ENCODE assay signal across 7 mouse cellular contexts in the genomic region with DNA sequence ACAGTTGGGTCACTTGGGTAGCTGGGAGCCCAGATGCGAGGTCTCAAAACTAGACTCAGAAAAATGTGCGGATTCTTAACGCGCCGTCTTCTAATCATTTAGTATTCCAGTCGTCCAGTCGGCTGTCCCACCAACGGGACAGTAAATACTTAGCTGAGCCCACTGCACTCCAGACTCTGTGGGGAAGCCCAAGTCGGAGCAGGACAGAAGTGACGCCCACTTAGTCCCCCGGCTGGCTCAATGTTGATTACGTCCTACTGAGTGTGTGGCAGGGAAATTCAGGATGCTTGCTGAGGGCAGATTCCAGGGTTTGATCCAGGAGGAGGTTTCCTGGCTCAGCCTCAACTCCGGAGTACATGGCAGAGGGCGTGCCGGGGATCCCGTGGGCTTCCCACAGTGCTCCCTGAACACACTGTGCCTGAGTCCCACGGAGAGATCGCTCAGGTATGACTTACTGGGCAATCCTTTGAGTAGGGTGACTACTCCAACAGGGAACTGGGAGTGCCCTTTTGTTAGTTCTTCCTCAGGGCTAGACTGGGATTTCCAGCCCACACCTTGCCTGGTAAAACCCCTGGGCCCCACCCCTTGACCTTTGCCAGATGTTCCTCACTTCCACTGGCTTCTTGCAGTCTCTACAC. TPM values are rescaled to one million over a fixed set of nuclear protein-coding genes. Genes with fewer than 3 reads are reported as not detected.
DNase-seq lines count a peak whose midpoint lies in the region; ATAC-seq and TF ChIP-seq lines count a peak whose summit lies in the region.

No protein-coding gene starts in this region.

- peak overlapping the region; percentile 84 for H3K4me2 ChIP-seq in forebrain, embryonic 14.5 days (ENCODE audit: low read length)
- peak overlapping the region; percentile 72 for H3K4me2 ChIP-seq in liver, embryonic 11.5 days
- H3K4me2 ChIP-seq in neural tube, embryonic 13.5 days, result peak overlapping the region; percentile 86

- 0 out of 2 replicates have a peak, but pooled peaks cover 2% of the 10 kb centered on the region for H3K4me1 ChIP-seq in forebrain, embryonic 14.5 days (ENCODE audit: control insufficient read depth, insufficient read depth, low read length)
- no peaks in the 10 kb centered on the region; the same call in 1 of the 2 replicates for H3K4me1 ChIP-seq in liver, embryonic 11.5 days (replicated peaks; ENCODE audit: control insufficient read depth, insufficient read depth, low read length)
- H3K4me1 ChIP-seq in neural tube, embryonic 13.5 days (replicated peaks), result peaks cover 16% of the 10 kb centered on the region

- H3K4me3 ChIP-seq in C2C12 (ENCODE audit: insufficient read depth, poor library complexity, severe bottlenecking), result peak overlapping the region; percentile 30
- H3K4me3 ChIP-seq in forebrain, embryonic 14.5 days (ENCODE audit: low read depth, low read length), result peak overlapping the region; percentile 44
- H3K4me3 ChIP-seq in liver, embryonic 11.5 days (ENCODE audit: low read depth, low read length), result peak overlapping the region; percentile 47
- H3K4me3 ChIP-seq in neural tube, embryonic 13.5 days, result peak overlapping the region; percentile 46

- no peak overlapping the region for H3K27ac ChIP-seq in forebrain, embryonic 14.5 days (ENCODE audit: low read depth, low read length)
- H3K27ac ChIP-seq in liver, embryonic 11.5 days (ENCODE audit: low read depth, low read length), result no peak overlapping the region
- no peak overlapping the region for H3K27ac ChIP-seq in neural tube, embryonic 13.5 days (replicated peaks)

- H3K9me3 ChIP-seq in forebrain, embryonic 14.5 days (replicated peaks; ENCODE audit: control insufficient read depth, low read length), result no peaks in the 10 kb centered on the region
- no peaks in the 10 kb centered on the region for H3K9me3 ChIP-seq in liver, embryonic 11.5 days (ENCODE audit: control insufficient read depth, low read length)
- no peaks in the 10 kb centered on the region for H3K9me3 ChIP-seq in neural tube, embryonic 13.5 days

- H3K36me3 ChIP-seq in C2C12 (ENCODE audit: control insufficient read depth, insufficient read depth), result no peaks in the 10 kb centered on the region
- no peaks in the 10 kb centered on the region for H3K36me3 ChIP-seq in forebrain, embryonic 14.5 days (ENCODE audit: control insufficient read depth, insufficient read depth, low read length)
- no peaks in the 10 kb centered on the region for H3K36me3 ChIP-seq in liver, embryonic 11.5 days (ENCODE audit: control insufficient read depth, insufficient read depth, low read length)
- H3K36me3 ChIP-seq in neural tube, embryonic 13.5 days, result no peaks in the 10 kb centered on the region

- H3K9ac ChIP-seq in forebrain, embryonic 14.5 days (ENCODE audit: low read length), result peak overlapping the region; percentile 46; the same call in 1 of the 2 replicates
- no peak overlapping the region for H3K9ac ChIP-seq in liver, embryonic 11.5 days (ENCODE audit: low read depth, low read length)
- peak overlapping the region; percentile 62 for H3K9ac ChIP-seq in neural tube, embryonic 13.5 days

- TF ChIP-seq CTCF in C2C12 (IDR thresholded peaks at IDR 0.05; ENCODE audit: control insufficient read depth, insufficient read depth, insufficient read length), result no peak

- H3K27me3 ChIP-seq in C2C12 (ENCODE audit: control insufficient read depth, insufficient read depth, insufficient read length), result no peaks in the 10 kb centered on the region
- peaks cover 24% of the 10 kb centered on the region; the same call in 1 of the 2 replicates for H3K27me3 ChIP-seq in forebrain, embryonic 14.5 days (replicated peaks; ENCODE audit: control insufficient read depth, insufficient read depth, low read length)
- H3K27me3 ChIP-seq in liver, embryonic 11.5 days (replicated peaks; ENCODE audit: control insufficient read depth, insufficient read depth, low read length), result peaks cover 9% of the 10 kb centered on the region
- H3K27me3 ChIP-seq in neural tube, embryonic 13.5 days, result peaks cover 53% of the 10 kb centered on the region

- H3ac ChIP-seq in C2C12 (ENCODE audit: control insufficient read depth, insufficient read length, low read depth), result peak overlapping the region; percentile 48

- peak; percentile 72 for ATAC-seq in forebrain, embryonic 14.5 days
- peak; percentile 67 for ATAC-seq in liver, embryonic 11.5 days (replicated peaks; ENCODE audit: low FRiP score)
- ATAC-seq in neural tube, embryonic 13.5 days (ENCODE audit: low read depth), result peak; percentile 56; the same call in 1 of the 2 replicates

- no peaks in the 10 kb centered on the region for H3K79me3 ChIP-seq in C2C12 (ENCODE audit: low read depth)

- no peaks in the 10 kb centered on the region for H3K79me2 ChIP-seq in C2C12 (ENCODE audit: control insufficient read depth, insufficient read depth)

- intact Hi-C loops in left cerebral cortex, postnatal 4 days (cut with DNase I), result no loop called here

- DNase-seq in 3T3-L1 (ENCODE audit: low read depth, low spot score), result peak; percentile 59
- DNase-seq in forebrain, embryonic 14.5 days (ENCODE audit: low spot score), result peak; percentile 11
- DNase-seq in liver, embryonic 11.5 days (ENCODE audit: low spot score), result peak; percentile 34
- DNase-seq in layer of hippocampus, adult 11-12 months (ENCODE audit: low spot score), result no peak
- DNase-seq in left cerebral cortex, postnatal 4 days, result no peak

- WGBS in forebrain, embryonic 14.5 days, result 5% methylated on average over 18 of the region's 18 CpGs
- WGBS in liver, embryonic 11.5 days, result 8% methylated on average over 18 of the region's 18 CpGs
- 7% methylated on average over 18 of the region's 18 CpGs for WGBS in neural tube, embryonic 13.5 days

TF ChIP-seq in C2C12, 6 proteins besides CTCF, POLR2A, EP300 and RAD21:
- TF ChIP-seq USF1 (IDR thresholded peaks at IDR 0.05; ENCODE audit: low read depth), result no peak
- TF ChIP-seq MYOG (IDR thresholded peaks at IDR 0.05; ENCODE audit: control insufficient read depth, extremely low read depth, insufficient read length), result no peak
- no peak for TF ChIP-seq MYOD1 (IDR thresholded peaks at IDR 0.05; ENCODE audit: control insufficient read depth, insufficient read length, low read depth)
- TF ChIP-seq CEBPB (IDR thresholded peaks at IDR 0.05; ENCODE audit: low read depth), result no peak
- no peak for TF ChIP-seq FOSL1 (IDR thresholded peaks at IDR 0.05; ENCODE audit: insufficient read depth, low read length, poor library complexity, severe bottlenecking)
- TF ChIP-seq MAX (IDR thresholded peaks at IDR 0.05), result no peak
TF ChIP-seq in C2C12: peak in this region for 0.

RNA-seq across cellular contexts. Expression of gene Nipal1, which starts 0.5 kb away (rescaled TPM):
- 0.50 TPM for polyA plus RNA-seq in C2C12 (2012; fragmentation: generic; extraction: Trizol)
- 0.32 and 0.68 TPM in 2 replicates for polyA plus RNA-seq in forebrain, embryonic 14.5 days (2014; fragmentation: Nextera tagmentation; extraction: Ambion mirVana)
- 0.92 and 0.94 TPM in 2 replicates for polyA plus RNA-seq in liver, embryonic 11.5 days (2014; fragmentation: Nextera tagmentation; extraction: Ambion mirVana)
- 1.2 and 1.9 TPM in 2 replicates for polyA plus RNA-seq in neural tube, embryonic 13.5 days (2015; fragmentation: Nextera tagmentation; extraction: Ambion mirVana)
- under 1 TPM in 1 of 2 experiments, not detected in 1; 0.30 TPM for total RNA-seq in left cerebral cortex, postnatal 4 days (2021)

RNA-seq across cellular contexts. Expression of gene Cnga1, which starts 4.0 kb away (rescaled TPM):
- polyA plus RNA-seq in C2C12 (2012; fragmentation: generic; extraction: Trizol), result not detected
- polyA plus RNA-seq in forebrain, embryonic 14.5 days (2014; fragmentation: Nextera tagmentation; extraction: Ambion mirVana), result not detected in 2 replicates
- not detected in 2 replicates for polyA plus RNA-seq in liver, embryonic 11.5 days (2014; fragmentation: Nextera tagmentation; extraction: Ambion mirVana)
- polyA plus RNA-seq in neural tube, embryonic 13.5 days (2015; fragmentation: Nextera tagmentation; extraction: Ambion mirVana), result not detected in 2 replicates
- not detected for total RNA-seq in left cerebral cortex, postnatal 4 days (2021)

Comparison
In these comparisons a context has a peak if more than half of its experiments do, and no peak if none do; other contexts are left out.
1. DNase-seq: peak in 3T3-L1 (single experiment), forebrain, embryonic 14.5 days (single experiment) and liver, embryonic 11.5 days (single experiment); none in layer of hippocampus, adult 11-12 months (single experiment) and left cerebral cortex, postnatal 4 days (single experiment).
2. Peak in every context shown above with its lines, with median percentiles within 50 percentile points of each other: H3K4me3 ChIP-seq, ATAC-seq and H3K4me2 ChIP-seq.